Mouse (Mus musculus) liver, embryonic 14.5 days (tissue): Measurements from ENCODE around the gene Grap2. TPM values are rescaled to one million over a fixed set of nuclear protein-coding genes. Genes with fewer than 3 reads are reported as not detected.
A peak's percentile ranks its signal among the peaks of the same experiment; 100 is the strongest.

Source experiments
- ATAC-seq: fragments of 200-750 bp; cut with Nextera tagmentation; 2 replicates; pipeline ENCODE4 v1.8.0; 2017; ENCODE audit warnings: moderate number of reproducible peaks, mild to moderate bottlenecking, moderate library complexity; ENCODE audit not compliant: insufficient read depth
- DNase-seq, 3 experiments: peaks; one replicate each; pipeline ENCODE4 v3.0.0-alpha.2; 2012 to 2013; ENCODE audit warnings: low read depth in 3 of 3, low spot score in 3 of 3
- H3K27ac ChIP-seq: fragments of 300-500 bp; sonication (generic); 2 replicates; pipeline ENCODE4 v1.5.1; 2014; ENCODE audit warnings: moderate library complexity, mild to moderate bottlenecking, control low read depth, inconsistent platforms
- H3K27me3 ChIP-seq: fragments of 300-500 bp; sonication (generic); 2 replicates; pipeline ENCODE4 v1.6.1; 2014; ENCODE audit warnings: mild to moderate bottlenecking, low read length, moderate library complexity; ENCODE audit not compliant: control insufficient read depth, insufficient read depth
- H3K36me3 ChIP-seq: fragments of 300-500 bp; sonication (generic); replicated peaks from 2 replicates; pipeline ENCODE4 v1.6.1; 2014; ENCODE audit warnings: low read depth; ENCODE audit not compliant: control insufficient read depth, insufficient read depth
- H3K4me1 ChIP-seq, 2 experiments: fragments of 200-500 bp in 1 of 2; fragments of 300-500 bp in 1 of 2; sonication (generic) in 1 of 2; replicated peaks; 2 replicates each; pipeline ENCODE4 v1.6.1; 2012 to 2014; ENCODE audit warnings: antibody characterized with exemption in 1 of 2, inconsistent platforms in 1 of 2, low read length in 1 of 2; ENCODE audit not compliant: control insufficient read depth in 2 of 2, insufficient read depth in 2 of 2
- H3K4me2 ChIP-seq: fragments of 300-500 bp; sonication (generic); 2 replicates; pipeline ENCODE4 v1.6.1; 2014; ENCODE audit warnings: low read depth, mild to moderate bottlenecking, control low read depth, moderate library complexity
- H3K4me3 ChIP-seq, 2 experiments: fragments of 200-500 bp in 1 of 2; fragments of 300-500 bp in 1 of 2; sonication (generic) in 1 of 2; 2 replicates each; pipeline ENCODE4 v1.5.1; 2012 to 2014; ENCODE audit warnings: low read depth in 2 of 2, low read length in 2 of 2, mild to moderate bottlenecking in 2 of 2, control low read depth in 1 of 2, inconsistent platforms in 1 of 2, moderate library complexity in 1 of 2; ENCODE audit not compliant: insufficient read depth in 1 of 2
- H3K9ac ChIP-seq: fragments of 300-500 bp; sonication (generic); replicated peaks from 2 replicates; pipeline ENCODE4 v1.6.1; 2014; ENCODE audit warnings: mild to moderate bottlenecking, control low read depth, moderate library complexity
- H3K9me3 ChIP-seq: fragments of 300-500 bp; sonication (generic); 2 replicates; pipeline ENCODE4 v1.6.1; 2016; ENCODE audit warnings: low read length, mixed read lengths; ENCODE audit not compliant: control insufficient read depth
- CTCF ChIP-seq: IDR thresholded peaks from 2 replicates; pipeline ENCODE4 v1.5.1; 2016; ENCODE audit warnings: antibody characterized with exemption, low read depth, control low read depth
- EP300 ChIP-seq: IDR thresholded peaks from 2 replicates; pipeline ENCODE4 v1.6.1; 2016; ENCODE audit warnings: antibody characterized with exemption, low read depth
- WGBS: fragments of 180-500 bp; shearing (Covaris S2); extraction: QIAGEN DNeasy Blood & Tissue Kit; methylation state at CpG from one replicate; pipeline ENCODE4 v1.1.7; 2014; ENCODE audit not compliant: insufficient replicate concordance; 5-methylcytosine and 5-hydroxymethylcytosine counted together
- polyA plus RNA-seq, 2 experiments: library from polyadenylated mRNA; depleted of rRNA in 1 of 2; stranded (reverse) in 1 of 2; unstranded in 1 of 2; fragments of >200 nt; fragmentation: Nextera tagmentation in 1 of 2; extraction: Ambion mirVana in 1 of 2; gene quantifications; 2 replicates each; pipeline versions ENCODE4 v1.2.1 to v1.2.3; 2012 to 2014

The Grap2 gene
- polyA plus RNA-seq, 2 experiments, result 8.7 to 21.8 TPM

GRCm38 (mm10) chr15:80683990-80684389 lies 111.6 kb downstream of the Grap2 start:
- Histone ChIP-seq H3K36me3 (no peaks in the 10 kb centered on the region), H3K9me3 (no peaks in the 10 kb centered on the region), H3K4me2 (no peak overlapping the region), H3K27me3 (no peaks in the 10 kb centered on the region; the same call in 1 of the 2 replicates), H3K9ac (no peak overlapping the region), H3K27ac (no peak overlapping the region), H3K4me1 (peaks cover 7 to 15% of the 10 kb centered on the region in 2 experiments), H3K4me3 (no peak overlapping the region)
- ATAC-seq (no peak), DNase-seq (no peak)
- 55% methylated on average over 3 of the region's 3 CpGs for WGBS
- TF ChIP-seq CTCF (no peak), EP300 (no peak)

- Histone ChIP-seq H3K27me3 (no peaks in the 10 kb centered on the region; the same call in 1 of the 2 replicates), H3K4me3 (no peak overlapping the region), H3K36me3 (no peaks in the 10 kb centered on the region), H3K9ac (no peak overlapping the region), H3K4me1 (peaks cover 7 to 15% of the 10 kb centered on the region in 2 experiments), H3K27ac (no peak overlapping the region), H3K9me3 (no peaks in the 10 kb centered on the region), H3K4me2 (no peak overlapping the region)
- no peak for TF ChIP-seq EP300
- no peak for TF ChIP-seq CTCF
- 37% methylated on average over 8 of the region's 8 CpGs for WGBS
- ATAC-seq (no peak), DNase-seq (no peak)
Observed at GRCm38 (mm10) chr15:80684786-80685602, 112.6 kb downstream of the Grap2 start.

DNA sequence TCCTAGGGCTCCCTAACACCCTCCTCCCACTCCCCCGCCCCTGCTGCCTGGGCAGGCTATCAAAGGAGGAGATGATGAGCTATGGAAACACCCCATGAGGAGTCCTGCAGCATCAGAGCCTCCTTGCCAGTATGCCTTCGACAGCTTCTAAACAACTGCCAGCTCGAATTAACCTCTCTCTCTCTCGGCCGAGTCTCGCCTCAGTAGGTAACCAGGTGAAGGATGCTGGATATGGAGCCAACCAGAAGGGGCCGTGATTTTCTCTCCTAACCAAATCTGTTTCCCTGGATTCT lies 113.2 kb downstream of the Grap2 start:
- Histone ChIP-seq H3K4me1 (peaks cover 7 to 15% of the 10 kb centered on the region in 2 experiments), H3K9me3 (no peaks in the 10 kb centered on the region), H3K9ac (no peak overlapping the region), H3K27ac (no peak overlapping the region), H3K4me2 (no peak overlapping the region), H3K36me3 (no peaks in the 10 kb centered on the region), H3K4me3 (no peak overlapping the region), H3K27me3 (no peaks in the 10 kb centered on the region; the same call in 1 of the 2 replicates)
- TF ChIP-seq CTCF (no peak), EP300 (no peak)
- WGBS, result 47% methylated on average over 7 of the region's 7 CpGs
- no peak for DNase-seq
- no peak for ATAC-seq

GRCm38 (mm10) chr15:80688536-80688935 lies 116.1 kb downstream of the Grap2 start:
- ATAC-seq (peak; percentile 45; the same call in 1 of the 2 replicates), DNase-seq (no peak)
- Histone ChIP-seq H3K9me3 (no peaks in the 10 kb centered on the region), H3K27me3 (no peaks in the 10 kb centered on the region; the same call in 1 of the 2 replicates), H3K4me1 (peaks cover 7 to 8% of the 10 kb centered on the region in 2 experiments), H3K27ac (no peak overlapping the region), H3K4me3 (no peak overlapping the region), H3K4me2 (no peak overlapping the region), H3K9ac (no peak overlapping the region), H3K36me3 (no peaks in the 10 kb centered on the region)
- TF ChIP-seq EP300, result peak; percentile 44
- TF ChIP-seq CTCF, result no peak
- WGBS, result 21% methylated on average over 7 of the region's 7 CpGs

GRCm38 (mm10) chr15:80693492-80693891 lies 121.1 kb downstream of the Grap2 start:
- H3K27me3 ChIP-seq, result no peaks in the 10 kb centered on the region
- no peak overlapping the region for H3K9ac ChIP-seq
- no peak overlapping the region for H3K27ac ChIP-seq
- H3K4me2 ChIP-seq, result no peak overlapping the region
- DNase-seq, result no peak
- TF ChIP-seq CTCF (no peak), EP300 (no peak)
- WGBS, result 37% methylated on average over 3 of the region's 3 CpGs
- no peak for ATAC-seq
- no peaks in the 10 kb centered on the region for H3K36me3 ChIP-seq
- H3K4me3 ChIP-seq, result no peak overlapping the region
- peaks cover 3 to 4% of the 10 kb centered on the region in 2 experiments for H3K4me1 ChIP-seq
- no peaks in the 10 kb centered on the region for H3K9me3 ChIP-seq
